Mouse (Mus musculus) heart, embryonic 11.5 days (tissue): Measurements from ENCODE around the gene Rassf1. TPM values are rescaled to one million over a fixed set of nuclear protein-coding genes. Genes with fewer than 3 reads are reported as not detected.

Experiments used
- ATAC-seq: fragments of 200-750 bp; cut with Nextera tagmentation; replicated peaks from 2 replicates; pipeline ENCODE4 v1.8.0; 2017; ENCODE audit warnings: moderate library complexity; ENCODE audit not compliant: insufficient number of reproducible peaks, low FRiP score, low TSS enrichment
- H3K27ac ChIP-seq: fragments of 300-500 bp; sonication (generic); 2 replicates; pipeline ENCODE4 v1.5.1; 2014; ENCODE audit warnings: mild to moderate bottlenecking, low read depth, low read length
- H3K27me3 ChIP-seq: fragments of 300-500 bp; sonication (generic); 2 replicates; pipeline ENCODE4 v1.6.1; 2014; ENCODE audit warnings: mild to moderate bottlenecking, low read length, mixed read lengths; ENCODE audit not compliant: control insufficient read depth, insufficient read depth
- H3K36me3 ChIP-seq: fragments of 300-500 bp; sonication (generic); 2 replicates; pipeline ENCODE4 v1.6.1; 2014; ENCODE audit warnings: mild to moderate bottlenecking, low read length, moderate library complexity, mixed read lengths; ENCODE audit not compliant: control insufficient read depth, insufficient read depth
- H3K4me1 ChIP-seq: fragments of 300-500 bp; sonication (generic); 2 replicates; pipeline ENCODE4 v1.6.1; 2014; ENCODE audit warnings: low read length; ENCODE audit not compliant: control insufficient read depth, insufficient read depth
- H3K4me2 ChIP-seq: fragments of 300-500 bp; sonication (generic); 2 replicates; pipeline ENCODE4 v1.6.1; 2014; ENCODE audit warnings: mild to moderate bottlenecking, moderate library complexity
- H3K4me3 ChIP-seq: fragments of 300-500 bp; sonication (generic); 2 replicates; pipeline ENCODE4 v1.5.1; 2014; ENCODE audit warnings: low read depth, low read length
- H3K9ac ChIP-seq: fragments of 300-500 bp; sonication (generic); 2 replicates; pipeline ENCODE4 v1.6.1; 2014; ENCODE audit warnings: mild to moderate bottlenecking, low read depth, low read length, moderate library complexity
- H3K9me3 ChIP-seq: fragments of 300-500 bp; sonication (generic); replicated peaks from 2 replicates; pipeline ENCODE4 v1.6.1; 2016; ENCODE audit warnings: low read length; ENCODE audit not compliant: control insufficient read depth
- WGBS: fragments of 180-500 bp; shearing (Covaris S2); extraction: QIAGEN DNeasy Blood & Tissue Kit; methylation state at CpG from one replicate; pipeline ENCODE4 v1.1.7; 2014; ENCODE audit not compliant: insufficient replicate concordance; 5-methylcytosine and 5-hydroxymethylcytosine counted together
- polyA plus RNA-seq: library from polyadenylated mRNA; unstranded; fragments of >200 nt; fragmentation: Nextera tagmentation; extraction: Ambion mirVana; gene quantifications from 2 replicates; pipeline ENCODE4 v1.2.1, GENCODE M21; 2014

Rassf1 gene
- polyA plus RNA-seq = 38.9 and 45.7 TPM in 2 replicates

DNA sequence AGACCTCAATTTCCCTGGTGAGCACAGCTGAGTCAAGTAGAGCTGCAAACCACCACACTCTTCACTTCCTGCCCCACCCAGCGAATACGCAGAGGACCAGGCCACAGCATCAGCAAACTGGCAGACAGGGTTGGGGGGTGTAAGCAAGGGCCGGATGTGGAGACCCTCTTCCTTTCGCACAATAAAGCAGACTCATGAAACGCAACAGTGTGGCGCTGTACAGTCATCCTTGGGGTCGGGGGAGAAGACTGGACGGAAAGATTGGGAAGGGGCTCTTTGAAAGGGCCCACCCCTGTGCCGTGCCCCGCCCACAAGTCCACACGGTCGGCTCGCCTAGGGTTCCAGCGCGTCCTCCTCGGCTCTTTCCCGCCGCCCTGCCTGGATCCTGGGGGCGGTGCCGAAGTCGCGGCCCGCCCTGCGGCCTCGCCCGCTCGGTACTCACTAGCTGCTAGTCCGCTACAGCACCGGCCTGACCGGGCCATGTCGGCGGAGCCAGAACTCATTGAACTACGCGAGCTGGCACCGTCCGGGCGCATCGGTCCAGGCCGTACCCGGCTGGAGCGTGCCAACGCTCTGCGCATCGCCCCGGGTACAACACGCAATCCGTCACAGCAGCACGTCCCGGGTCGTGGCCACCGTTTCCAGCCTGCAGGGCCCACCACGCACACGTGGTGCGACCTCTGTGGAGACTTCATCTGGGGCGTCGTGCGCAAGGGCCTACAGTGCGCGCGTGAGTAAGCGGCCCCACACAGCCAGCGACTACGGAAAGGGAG, at the start of gene Rassf1:
Gene Rassf1 (plus strand): TSS at position 439 of the 773 bp plus-strand sequence.
- Histone ChIP-seq H3K9ac (peak within 1 kb of the TSS; percentile 77), H3K27ac (peak within 1 kb of the TSS; percentile 62; the same call in 1 of the 2 replicates), H3K27me3 (peaks cover 30% of the 10 kb centered on the region), H3K36me3 (no peaks in the 10 kb centered on the region), H3K4me2 (peak within 1 kb of the TSS; percentile 98), H3K4me3 (peak within 1 kb of the TSS; percentile 56), H3K9me3 (no peaks in the 10 kb centered on the region), H3K4me1 (peaks cover 47% of the 10 kb centered on the region)
- 1% methylated on average over 63 of the region's 63 CpGs for WGBS
- ATAC-seq = peak; percentile 40

- H3K36me3 ChIP-seq = no peaks in the 10 kb centered on the region
- 84% methylated on average over 12 of the region's 12 CpGs for WGBS
- no peaks in the 10 kb centered on the region for H3K27me3 ChIP-seq
- ATAC-seq = no peak
- H3K9me3 ChIP-seq = no peaks in the 10 kb centered on the region
- H3K4me1 ChIP-seq = peaks cover 18% of the 10 kb centered on the region
- no peak overlapping the region for H3K4me3 ChIP-seq
- no peak overlapping the region for H3K9ac ChIP-seq
- no peak overlapping the region for H3K27ac ChIP-seq
- H3K4me2 ChIP-seq = no peak overlapping the region
These were observed 49.1 kb upstream of the Rassf1 start for GRCm38 (mm10) chr9:107502131-107502846.

DNA sequence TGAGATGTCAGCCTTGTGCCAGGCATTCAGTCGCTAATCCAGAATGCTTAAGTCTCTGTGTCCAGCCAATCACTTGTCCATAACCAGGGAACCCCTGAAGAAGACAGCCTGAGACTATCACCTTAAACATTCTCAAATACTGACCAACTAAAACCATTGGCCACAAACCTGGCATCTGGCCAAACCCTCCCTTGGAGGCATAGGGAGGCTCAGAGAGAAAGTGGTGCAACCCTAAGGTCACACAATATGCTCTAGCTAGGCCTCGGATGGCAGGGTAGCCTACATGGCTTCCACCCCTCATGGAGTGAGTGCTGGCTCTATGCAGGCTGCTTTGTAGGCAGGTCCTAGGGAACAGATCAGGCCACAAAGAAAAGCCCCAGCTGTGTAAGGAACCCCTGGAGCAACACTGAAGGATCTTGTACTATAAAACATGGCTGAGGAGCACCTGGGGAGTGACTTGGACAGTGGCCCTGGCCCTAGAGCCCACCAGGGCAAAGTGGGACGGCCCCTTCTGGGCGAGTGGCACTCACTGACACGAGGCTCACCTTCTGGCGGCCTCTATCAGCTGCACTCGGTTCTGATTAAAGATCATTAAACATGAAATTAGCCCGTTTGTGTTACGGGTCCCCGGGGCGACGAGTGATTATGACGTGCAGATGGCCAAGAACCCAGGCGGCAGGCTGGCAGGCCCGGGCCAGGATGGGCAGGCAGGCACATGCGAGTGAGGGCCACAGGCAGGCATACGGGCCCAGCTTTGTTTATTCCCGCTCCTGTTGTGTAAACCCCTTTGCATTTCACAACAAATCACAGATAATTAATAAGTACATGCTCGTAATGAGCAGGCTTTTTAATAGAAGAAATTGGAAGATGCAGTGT, 46.5 kb upstream of the Rassf1 start:
- H3K27me3 ChIP-seq = no peaks in the 10 kb centered on the region
- no peak overlapping the region for H3K4me2 ChIP-seq
- no peak overlapping the region for H3K4me3 ChIP-seq
- H3K9ac ChIP-seq = no peak overlapping the region
- no peak overlapping the region for H3K27ac ChIP-seq
- no peak for ATAC-seq
- H3K4me1 ChIP-seq = peaks cover 20% of the 10 kb centered on the region
- no peaks in the 10 kb centered on the region for H3K9me3 ChIP-seq
- 76% methylated on average over 19 of the region's 19 CpGs for WGBS
- H3K36me3 ChIP-seq = no peaks in the 10 kb centered on the region

GRCm38 (mm10) chr9:107508266-107508665, 43.1 kb upstream of the Rassf1 start:
- no peak overlapping the region for H3K27ac ChIP-seq
- H3K4me2 ChIP-seq = no peak overlapping the region
- H3K4me3 ChIP-seq = no peak overlapping the region
- H3K4me1 ChIP-seq = peaks cover 8% of the 10 kb centered on the region
- H3K27me3 ChIP-seq = no peaks in the 10 kb centered on the region
- no peak for ATAC-seq
- no peaks in the 10 kb centered on the region; the same call in 1 of the 2 replicates for H3K36me3 ChIP-seq
- H3K9me3 ChIP-seq = no peaks in the 10 kb centered on the region
- H3K9ac ChIP-seq = no peak overlapping the region
- WGBS = 62% methylated on average over 10 of the region's 10 CpGs

DNA sequence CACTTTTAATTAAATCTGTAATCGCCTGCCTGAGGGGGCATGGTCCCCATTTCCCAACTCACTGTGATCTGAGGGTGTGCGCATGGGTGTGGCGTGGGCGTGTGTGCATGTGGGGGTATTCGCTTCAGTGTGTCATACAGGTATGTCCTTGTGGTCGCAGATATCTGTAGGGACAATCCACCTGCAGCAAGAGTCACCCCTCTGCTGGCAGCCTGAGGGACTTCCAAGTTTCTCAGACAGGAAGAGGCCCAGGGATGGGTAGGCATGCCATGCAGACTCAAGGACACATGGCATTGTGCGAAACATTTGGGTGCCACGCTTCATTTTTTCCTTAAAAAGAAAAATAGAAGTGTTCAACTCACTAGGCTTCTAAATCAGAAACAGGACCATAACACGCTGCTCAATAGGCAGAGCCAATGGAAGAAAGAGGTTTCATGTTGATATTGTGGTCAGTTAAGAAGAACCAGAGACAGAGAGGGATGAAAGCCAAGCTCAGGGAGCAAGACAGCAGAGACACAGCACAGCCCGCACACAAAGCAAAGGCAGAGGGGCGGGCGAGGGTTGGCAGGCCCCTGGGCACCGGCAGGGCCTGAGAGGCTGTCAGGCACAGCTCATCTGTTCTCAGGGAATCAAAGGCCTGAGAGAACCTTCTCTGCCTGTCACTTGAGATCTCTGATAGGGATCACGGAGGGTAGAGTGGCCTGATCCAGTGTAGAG, 40.8 kb upstream of the Rassf1 start:
- WGBS = 76% methylated on average over 14 of the region's 14 CpGs
- no peaks in the 10 kb centered on the region for H3K9me3 ChIP-seq
- H3K4me2 ChIP-seq = no peak overlapping the region
- no peaks in the 10 kb centered on the region; the same call in 1 of the 2 replicates for H3K36me3 ChIP-seq
- H3K27ac ChIP-seq = no peak overlapping the region
- ATAC-seq = no peak
- no peak overlapping the region for H3K4me3 ChIP-seq
- H3K27me3 ChIP-seq = no peaks in the 10 kb centered on the region; the same call in 1 of the 2 replicates
- peaks cover 4% of the 10 kb centered on the region for H3K4me1 ChIP-seq
- no peak overlapping the region for H3K9ac ChIP-seq

GRCm38 (mm10) chr9:107511436-107511835, 39.9 kb upstream of the Rassf1 start:
- no peaks in the 10 kb centered on the region for H3K9me3 ChIP-seq
- H3K36me3 ChIP-seq = no peaks in the 10 kb centered on the region; the same call in 1 of the 2 replicates
- H3K27me3 ChIP-seq = no peaks in the 10 kb centered on the region; the same call in 1 of the 2 replicates
- H3K4me1 ChIP-seq = peaks cover 4% of the 10 kb centered on the region
- no peak overlapping the region for H3K27ac ChIP-seq
- WGBS = 49% methylated on average over 8 of the region's 8 CpGs
- H3K9ac ChIP-seq = no peak overlapping the region
- ATAC-seq = no peak
- H3K4me3 ChIP-seq = no peak overlapping the region
- no peak overlapping the region for H3K4me2 ChIP-seq

DNA sequence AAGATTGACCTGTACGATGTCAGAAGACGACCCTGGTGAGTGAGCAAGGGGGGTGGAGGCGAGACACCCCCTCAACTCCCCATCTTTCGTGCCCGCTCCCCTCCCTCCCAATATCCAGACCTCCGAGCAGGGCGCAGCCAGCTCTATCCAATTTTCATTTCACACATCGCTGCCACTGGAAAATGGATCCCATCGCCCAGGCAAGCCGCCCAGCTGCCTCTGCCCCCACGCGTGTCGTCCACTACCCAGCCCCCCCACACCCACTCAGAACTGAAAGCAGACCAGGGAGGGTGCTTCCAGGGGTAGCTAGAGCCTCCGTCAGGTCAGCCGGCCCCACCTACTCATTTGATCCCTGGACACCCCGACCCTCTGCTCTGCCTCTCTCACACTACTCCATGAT, 39.0 kb upstream of the Rassf1 start:
- Histone ChIP-seq H3K27me3 (no peaks in the 10 kb centered on the region; the same call in 1 of the 2 replicates), H3K9ac (no peak overlapping the region), H3K4me3 (no peak overlapping the region), H3K36me3 (no peaks in the 10 kb centered on the region; the same call in 1 of the 2 replicates), H3K4me1 (peaks cover 1% of the 10 kb centered on the region), H3K9me3 (no peaks in the 10 kb centered on the region), H3K4me2 (no peak overlapping the region), H3K27ac (no peak overlapping the region)
- ATAC-seq = no peak
- 82% methylated on average over 16 of the region's 16 CpGs for WGBS
